Mouse (Mus musculus): Measurements from ENCODE around the gene Crnkl1.

DNA sequence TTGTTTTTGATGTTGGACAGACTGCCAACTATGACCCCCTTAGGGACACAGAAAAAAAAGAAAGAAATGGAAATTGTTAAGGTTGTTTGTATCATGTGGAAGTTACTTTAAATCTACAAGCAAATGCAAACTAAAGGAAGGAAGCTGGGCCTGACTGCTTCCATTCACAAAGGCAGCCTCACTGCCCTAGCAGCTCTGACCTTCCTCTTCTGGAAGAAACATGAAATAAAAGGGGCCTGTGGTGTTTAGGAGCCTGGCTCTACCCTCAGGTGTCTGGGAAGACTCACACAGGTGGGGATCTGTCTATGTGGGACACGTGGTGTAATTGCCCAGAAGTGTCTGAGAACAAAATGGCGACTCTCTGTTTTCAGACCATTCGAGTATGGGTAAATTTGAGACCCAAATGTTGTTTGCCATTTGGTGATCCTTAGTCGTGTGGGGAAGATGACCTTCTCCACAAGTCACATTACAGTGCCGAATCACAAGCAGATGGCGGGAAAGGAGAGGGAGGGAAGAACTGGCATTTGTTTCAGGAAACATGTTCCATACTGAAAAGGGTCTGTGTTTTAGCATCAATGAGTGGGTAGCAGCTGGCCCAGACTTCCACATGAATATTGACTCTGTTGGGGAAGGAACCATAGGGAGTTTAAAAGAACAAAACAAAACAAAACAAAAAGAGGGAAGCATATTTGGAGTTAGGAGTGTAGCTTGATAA is 45.9 kb downstream of the Crnkl1 start:
- no peak for TF ChIP-seq CHD2 (IDR thresholded peaks at IDR 0.05; ENCODE audit: low read depth, low read length)
- TF ChIP-seq MAFK (IDR thresholded peaks at IDR 0.05; ENCODE audit: insufficient read depth, low read depth, low read length): no peak
- no peak for TF ChIP-seq HCFC1 (IDR thresholded peaks at IDR 0.05; ENCODE audit: borderline replicate concordance, insufficient read depth, low read length)
- TF ChIP-seq ZC3H11A (IDR thresholded peaks at IDR 0.05; ENCODE audit: borderline replicate concordance, low read depth, low read length): no peak
- no peak for TF ChIP-seq ZNF384 (IDR thresholded peaks at IDR 0.05; ENCODE audit: low read depth, low read length)

Measured in ES-E14 (cell line).